Mouse (Mus musculus) liver, embryonic 16.5 days (tissue): ENCODE results near the gene Lat2. TPM values are rescaled to one million over a fixed set of nuclear protein-coding genes. Genes with fewer than 3 reads are reported as not detected.
A peak's percentile ranks its signal among the peaks of the same experiment; 100 is the strongest.
"Not testable (repeated sequence)": the region's sequence is repeated elsewhere in the genome, so short reads cannot be mapped to it uniquely, and the experiment has no call there.

Experiments
- ATAC-seq: fragments of 200-750 bp; cut with Nextera tagmentation; 2 replicates; pipeline ENCODE4 v1.8.0; 2017; ENCODE audit warnings: low read depth, mild to moderate bottlenecking, moderate number of reproducible peaks, moderate library complexity
- H3K27ac ChIP-seq: fragments of 300-500 bp; sonication (generic); 2 replicates; pipeline ENCODE4 v1.5.1; 2014; ENCODE audit warnings: mild to moderate bottlenecking, low read length
- H3K27me3 ChIP-seq: fragments of 300-500 bp; sonication (generic); 2 replicates; pipeline ENCODE4 v1.6.1; 2014; ENCODE audit warnings: low read depth, low read length, mixed read lengths; ENCODE audit not compliant: control insufficient read depth, insufficient read depth
- H3K36me3 ChIP-seq: fragments of 300-500 bp; sonication (generic); 2 replicates; pipeline ENCODE4 v1.6.1; 2014; ENCODE audit warnings: mild to moderate bottlenecking; ENCODE audit not compliant: control insufficient read depth, insufficient read depth
- H3K4me1 ChIP-seq: fragments of 300-500 bp; sonication (generic); 2 replicates; pipeline ENCODE4 v1.6.1; 2014; ENCODE audit warnings: low read depth, low read length, mixed read lengths; ENCODE audit not compliant: control insufficient read depth
- H3K4me2 ChIP-seq: fragments of 300-500 bp; sonication (generic); 2 replicates; pipeline ENCODE4 v1.6.1; 2014; ENCODE audit warnings: low read depth, low read length, mixed read lengths
- H3K4me3 ChIP-seq: fragments of 300-500 bp; sonication (generic); 2 replicates; pipeline ENCODE4 v1.5.1; 2014; ENCODE audit warnings: low read depth, mild to moderate bottlenecking, low read length
- H3K9ac ChIP-seq: fragments of 300-500 bp; sonication (generic); 2 replicates; pipeline ENCODE4 v1.6.1; 2014; ENCODE audit warnings: low read depth, low read length
- H3K9me3 ChIP-seq: fragments of 300-500 bp; sonication (generic); replicated peaks from 2 replicates; pipeline ENCODE4 v1.6.1; 2016; ENCODE audit warnings: low read length; ENCODE audit not compliant: control insufficient read depth
- WGBS: fragments of 180-500 bp; shearing (Covaris S2); extraction: QIAGEN DNeasy Blood & Tissue Kit; methylation state at CpG from one replicate; pipeline ENCODE4 v1.1.7; 2014; ENCODE audit not compliant: insufficient replicate concordance; 5-methylcytosine and 5-hydroxymethylcytosine counted together
- polyA plus RNA-seq: library from polyadenylated mRNA; unstranded; fragments of >200 nt; fragmentation: Nextera tagmentation; extraction: Ambion mirVana; gene quantifications from 2 replicates; pipeline ENCODE4 v1.2.1, GENCODE M21; 2015

Lat2 gene
- 1.7 and 2.9 TPM in 2 replicates for polyA plus RNA-seq

DNA sequence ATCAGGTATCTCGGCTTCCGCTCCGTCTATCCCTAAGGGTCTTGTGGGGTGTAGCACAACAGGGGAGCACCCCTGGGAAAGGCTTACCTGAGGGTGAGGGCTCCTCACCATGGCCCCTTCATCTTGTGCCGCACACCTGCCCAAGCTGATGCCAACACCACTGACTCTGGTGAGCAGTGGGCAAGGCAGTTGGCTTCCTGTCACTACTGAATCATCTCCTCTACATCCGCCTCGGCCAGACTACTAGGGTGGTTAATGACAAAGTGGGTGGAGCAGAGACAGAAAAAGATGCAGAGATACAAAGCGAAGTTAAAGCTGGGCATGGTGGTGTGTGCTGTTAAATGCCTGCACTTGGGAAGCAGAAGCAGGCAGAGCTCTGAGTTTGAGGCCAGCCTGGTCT is at the start of gene Lat2:
Gene Lat2, minus strand, starts transcription at position 224 of the 400 bp plus-strand sequence.
- no peaks in the 10 kb centered on the region for H3K27me3 ChIP-seq
- H3K27ac ChIP-seq = no peak within 1 kb of the TSS
- 60% methylated on average over 7 of the region's 7 CpGs for WGBS
- no peak within 1 kb of the TSS for H3K4me2 ChIP-seq
- ATAC-seq = no peak
- H3K9me3 ChIP-seq = no peaks in the 10 kb centered on the region
- no peaks in the 10 kb centered on the region; the same call in 1 of the 2 replicates for H3K4me1 ChIP-seq
- H3K4me3 ChIP-seq = no peak within 1 kb of the TSS
- H3K36me3 ChIP-seq = peaks cover 11% of the 10 kb centered on the region
- H3K9ac ChIP-seq = no peak within 1 kb of the TSS

DNA sequence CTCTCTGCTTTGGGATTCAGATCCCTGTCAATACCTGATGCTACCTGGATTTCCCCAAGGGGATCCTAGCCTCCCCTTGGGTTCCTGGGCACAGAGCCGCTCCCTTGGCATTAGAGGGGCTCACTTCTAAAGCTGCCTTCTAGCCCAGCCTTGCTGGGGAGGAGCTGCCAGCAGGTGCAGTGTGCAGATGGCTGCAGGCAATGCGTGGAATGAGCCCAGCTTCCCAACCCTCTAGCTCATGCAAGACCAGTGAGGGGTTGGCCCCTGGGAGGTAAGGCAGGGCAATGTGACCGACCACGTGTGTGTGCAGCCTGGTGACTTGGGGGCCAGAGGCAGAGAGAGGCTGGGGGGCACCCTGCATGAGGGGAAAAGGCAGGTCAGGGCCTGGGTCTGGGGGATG is 41.9 kb upstream of the Lat2 start:
- Histone ChIP-seq H3K9ac (no peak overlapping the region), H3K4me3 (no peak overlapping the region), H3K27ac (no peak overlapping the region), H3K36me3 (no peaks in the 10 kb centered on the region), H3K4me2 (no peak overlapping the region), H3K27me3 (no peaks in the 10 kb centered on the region), H3K9me3 (no peaks in the 10 kb centered on the region), H3K4me1 (no peaks in the 10 kb centered on the region)
- WGBS = 63% methylated on average over 4 of the region's 4 CpGs
- no peak for ATAC-seq

DNA sequence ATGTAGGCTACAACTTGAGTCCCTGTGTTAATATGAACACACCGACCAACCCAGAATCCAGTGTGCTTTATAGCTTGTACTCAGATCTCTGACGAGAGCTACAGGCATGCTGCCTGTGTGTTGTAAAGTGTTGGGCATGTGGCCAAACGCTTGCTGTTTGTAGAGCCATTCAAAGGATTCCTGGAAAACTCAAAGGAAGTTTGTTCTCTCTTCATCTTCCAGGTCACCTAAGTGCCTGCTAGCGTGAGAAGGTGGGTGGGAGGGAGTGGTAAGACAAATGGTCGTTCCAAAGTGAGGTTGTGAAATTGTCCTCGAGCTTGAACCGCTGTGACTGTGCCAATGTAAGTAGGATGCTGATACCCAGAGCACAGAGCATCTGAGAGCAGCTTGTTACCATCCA is 37.2 kb upstream of the Lat2 start:
- WGBS = 49% methylated on average over 7 of the region's 7 CpGs
- Histone ChIP-seq H3K9me3 (no peaks in the 10 kb centered on the region), H3K9ac (no peak overlapping the region), H3K27me3 (no peaks in the 10 kb centered on the region), H3K36me3 (no peaks in the 10 kb centered on the region), H3K4me3 (no peak overlapping the region), H3K4me2 (no peak overlapping the region), H3K4me1 (no peaks in the 10 kb centered on the region), H3K27ac (no peak overlapping the region)
- no peak for ATAC-seq

DNA sequence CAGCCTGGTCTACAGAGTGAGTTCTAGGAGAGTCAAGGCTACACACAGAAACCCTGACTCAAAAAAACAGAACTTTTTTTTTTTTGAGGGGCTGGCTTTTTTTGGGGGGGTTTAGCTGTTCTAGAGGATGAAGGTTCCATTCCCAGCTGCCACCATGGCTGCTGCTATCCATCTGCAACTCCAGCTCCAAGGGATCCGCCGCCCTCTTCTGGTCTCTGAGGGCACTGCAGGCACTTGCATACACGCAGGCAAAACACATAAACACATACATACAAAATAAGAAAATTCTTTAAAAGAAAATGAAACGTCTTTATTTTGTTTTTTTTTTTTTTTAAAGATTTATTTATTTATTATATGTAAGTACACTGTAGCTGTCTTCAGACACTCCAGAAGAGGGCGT is 36.1 kb upstream of the Lat2 start:
- no peaks in the 10 kb centered on the region for H3K9me3 ChIP-seq
- H3K27ac ChIP-seq = no peak overlapping the region
- H3K4me2 ChIP-seq = no peak overlapping the region
- no peak for ATAC-seq
- no peak overlapping the region for H3K9ac ChIP-seq
- no peak overlapping the region for H3K4me3 ChIP-seq
- no peaks in the 10 kb centered on the region for H3K36me3 ChIP-seq
- H3K27me3 ChIP-seq = no peaks in the 10 kb centered on the region
- WGBS = 30% methylated on average over 4 of the region's 5 CpGs
- H3K4me1 ChIP-seq = no peaks in the 10 kb centered on the region

DNA sequence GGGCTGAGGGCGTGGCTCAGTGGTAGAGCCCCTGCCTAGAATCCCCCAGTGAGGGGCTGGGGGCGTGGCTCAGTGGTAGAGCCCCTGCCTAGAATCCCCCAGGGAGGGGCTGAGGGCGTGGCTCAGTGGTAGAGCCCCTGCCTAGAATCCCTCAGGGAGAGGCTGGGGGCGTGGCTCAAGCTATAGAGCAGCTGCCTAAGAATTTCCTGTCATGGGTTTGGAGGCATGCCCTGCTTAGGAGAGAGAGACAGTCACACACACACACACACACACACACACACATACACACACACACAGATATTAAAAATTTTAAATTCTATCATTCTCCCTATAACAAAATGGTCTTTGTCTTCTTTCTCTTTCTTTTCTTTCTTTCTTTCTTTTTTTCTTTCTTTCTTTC is 34.2 kb upstream of the Lat2 start:
- 68% methylated on average over 3 of the region's 4 CpGs for WGBS

DNA sequence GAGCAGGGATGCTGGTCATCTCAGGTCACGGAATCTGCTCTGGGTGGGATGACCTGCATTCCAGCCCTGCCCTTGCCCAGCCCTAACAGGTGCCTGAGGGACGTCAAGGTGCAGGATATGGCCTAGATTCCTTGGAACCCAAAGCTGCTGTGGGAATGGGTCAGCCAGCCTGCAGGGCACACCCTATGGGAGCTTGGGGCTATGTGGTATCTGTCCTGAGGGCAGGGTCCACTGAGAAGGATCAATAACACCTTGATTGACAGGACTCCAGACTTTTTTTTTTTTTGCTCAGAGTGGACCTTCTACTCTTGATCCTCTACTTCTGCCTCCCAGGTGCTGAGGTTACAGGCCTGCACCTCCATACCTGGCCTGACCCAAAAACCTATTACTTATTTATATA is 32.6 kb upstream of the Lat2 start:
- no peak overlapping the region for H3K4me2 ChIP-seq
- no peak overlapping the region for H3K27ac ChIP-seq
- H3K36me3 ChIP-seq = no peaks in the 10 kb centered on the region
- no peaks in the 10 kb centered on the region for H3K27me3 ChIP-seq
- 60% methylated on average over 2 of the region's 2 CpGs for WGBS
- H3K9ac ChIP-seq = no peak overlapping the region
- ATAC-seq = peak; percentile 70
- peaks cover 4% of the 10 kb centered on the region; the same call in 1 of the 2 replicates for H3K4me1 ChIP-seq
- no peaks in the 10 kb centered on the region for H3K9me3 ChIP-seq
- no peak overlapping the region for H3K4me3 ChIP-seq

More for the DNA sequence above, 34.2 kb upstream of the Lat2 start:
- H3K4me2 ChIP-seq, H3K9ac ChIP-seq, H3K4me1 ChIP-seq, ATAC-seq, H3K4me3 ChIP-seq, H3K36me3 ChIP-seq, H3K27me3 ChIP-seq, H3K27ac ChIP-seq, H3K9me3 ChIP-seq: not testable (repeated sequence)

DNA sequence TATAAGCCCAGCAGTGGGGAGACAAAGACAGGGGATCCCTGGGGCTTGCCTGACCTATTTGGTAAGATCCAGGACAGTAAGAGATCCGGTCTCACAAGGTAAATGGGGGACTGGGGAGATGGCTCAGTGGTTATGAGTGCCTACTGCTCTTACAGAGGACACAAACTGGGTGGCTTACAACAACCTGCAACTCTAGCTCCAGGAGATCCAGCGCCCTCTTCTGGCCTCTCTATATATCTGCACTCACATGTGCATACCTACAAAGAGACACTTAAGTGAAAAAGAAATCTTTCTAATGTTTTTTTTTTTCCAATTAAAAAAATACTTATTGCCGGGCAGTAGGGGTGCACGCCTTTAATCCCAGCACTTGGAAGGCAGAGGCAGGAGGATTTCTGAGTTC is 31.6 kb upstream of the Lat2 start:
- ATAC-seq = no peak
- no peaks in the 10 kb centered on the region for H3K27me3 ChIP-seq
- H3K36me3 ChIP-seq = no peaks in the 10 kb centered on the region
- no peak overlapping the region for H3K4me3 ChIP-seq
- no peak overlapping the region for H3K27ac ChIP-seq
- H3K9me3 ChIP-seq = no peaks in the 10 kb centered on the region
- WGBS = 53% methylated on average over 4 of the region's 4 CpGs
- H3K9ac ChIP-seq = no peak overlapping the region
- H3K4me1 ChIP-seq = peaks cover 4% of the 10 kb centered on the region; the same call in 1 of the 2 replicates
- H3K4me2 ChIP-seq = no peak overlapping the region

DNA sequence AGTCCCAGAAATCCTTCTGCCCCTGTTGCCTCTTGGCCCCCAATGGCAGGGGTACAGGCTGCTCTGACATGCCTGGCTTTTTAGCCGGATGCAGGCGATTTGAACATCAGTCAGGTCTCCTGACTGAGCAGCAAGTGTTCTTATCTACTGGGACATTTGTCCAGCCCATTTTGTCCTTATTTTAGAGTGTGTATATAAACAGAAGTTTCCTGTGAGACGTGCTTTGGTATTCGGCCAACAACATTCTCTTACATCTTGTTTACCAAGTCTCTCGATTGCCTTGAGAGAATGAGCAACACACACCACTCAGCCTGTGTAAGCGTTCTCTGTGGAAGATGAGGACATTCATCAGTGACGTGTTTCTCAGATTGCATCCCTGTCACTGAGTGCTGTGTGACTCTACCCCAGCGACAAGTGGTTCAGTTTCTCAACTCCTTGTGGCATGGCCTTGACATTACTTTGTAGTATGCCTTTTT is 29.9 kb upstream of the Lat2 start:
- H3K9ac ChIP-seq = no peak overlapping the region
- H3K4me2 ChIP-seq = no peak overlapping the region
- ATAC-seq = peak; percentile 51
- WGBS = 32% methylated on average over 8 of the region's 8 CpGs
- H3K36me3 ChIP-seq = no peaks in the 10 kb centered on the region
- peak overlapping the region; percentile 55 for H3K27ac ChIP-seq
- no peak overlapping the region for H3K4me3 ChIP-seq
- no peaks in the 10 kb centered on the region for H3K9me3 ChIP-seq
- no peaks in the 10 kb centered on the region for H3K27me3 ChIP-seq
- peaks cover 6% of the 10 kb centered on the region for H3K4me1 ChIP-seq

DNA sequence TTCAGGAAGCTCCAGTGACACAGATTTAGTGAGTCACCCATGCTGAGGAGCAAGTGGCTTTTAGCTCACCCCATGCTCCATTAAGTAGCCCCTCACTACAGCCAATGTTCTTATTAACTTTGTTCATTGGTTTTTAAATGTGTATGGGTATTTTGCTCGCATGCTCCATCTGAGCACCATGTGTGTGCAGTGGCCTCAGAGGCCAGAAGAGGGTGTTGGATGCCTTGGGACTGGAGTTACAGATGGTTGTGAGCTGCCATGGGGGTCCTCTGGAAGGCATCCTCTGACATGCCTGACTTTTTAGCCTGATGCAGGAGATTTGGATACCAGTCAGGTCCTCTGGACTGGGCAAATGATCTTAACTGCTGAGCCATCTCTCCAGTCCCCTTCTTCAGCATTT is 29.3 kb upstream of the Lat2 start:
- no peak overlapping the region for H3K9ac ChIP-seq
- ATAC-seq = no peak
- H3K27ac ChIP-seq = peak overlapping the region; percentile 55
- H3K4me2 ChIP-seq = no peak overlapping the region
- H3K4me3 ChIP-seq = no peak overlapping the region
- WGBS = 58% methylated on average over 1 of the region's 1 CpGs
- no peaks in the 10 kb centered on the region for H3K9me3 ChIP-seq
- H3K27me3 ChIP-seq = no peaks in the 10 kb centered on the region
- peaks cover 9% of the 10 kb centered on the region for H3K4me1 ChIP-seq
- no peaks in the 10 kb centered on the region for H3K36me3 ChIP-seq
